In genomic region chr2:104237141-104237540, GRCm38 (mm10) we compare ENCODE assay signal across 29 mouse cellular contexts.
DNase-seq lines count a peak whose midpoint lies in the region; ATAC-seq and TF ChIP-seq lines count a peak whose summit lies in the region.
"Had no signal": no experiment of that assay in that cellular context is flagged by ENCODE, and none has a peak within 500 bp of the region (broad histone marks: within the 10 kb centered on the region; RNA-seq: fewer than 3 reads in every experiment).

No protein-coding gene starts in this region.

- peaks cover 23% of the 10 kb centered on the region for H3K36me3 ChIP-seq in neural tube, embryonic 15.5 days
- H3K36me3 ChIP-seq: embryonic facial prominence, embryonic 12.5 days; embryonic facial prominence, embryonic 15.5 days; G1E; heart, embryonic 10.5 days; heart, embryonic 13.5 days had no signal

- no peak for DNase-seq in frontal cortex, adult 2 months (ENCODE audit: extremely low spot score in 1 of 2, low spot score in 1 of 2)
- no peak for DNase-seq in layer of hippocampus, adult 2 months (ENCODE audit: low spot score in 2 of 2)
- DNase-seq in layer of hippocampus, adult 9-10 months (ENCODE audit: low spot score) = no peak
- DNase-seq in retina, adult 2 months (ENCODE audit: low read depth, low spot score) = peak; percentile 25
- DNase-seq in retina, embryonic 14.5 days (ENCODE audit: low spot score) = no peak
- DNase-seq: adrenal gland, postnatal 10 days; adrenal gland, postnatal 36 days; B cell, adult 2 months; cerebellum, adult 11 months; cerebellum, adult 8-10 months; cerebellum, postnatal 10 days; forebrain, postnatal 0 days; gastrocnemius, postnatal 25 days; heart, adult 2 months; heart, postnatal 14 days; heart, postnatal 4 days had no signal

- H3K4me2 ChIP-seq in neural tube, embryonic 15.5 days = no peak overlapping the region
- H3K4me2 ChIP-seq: embryonic facial prominence, embryonic 12.5 days; embryonic facial prominence, embryonic 15.5 days; heart, embryonic 13.5 days; hindbrain, embryonic 14.5 days had no signal

- H3K9ac ChIP-seq in neural tube, embryonic 15.5 days (replicated peaks) = no peak overlapping the region
- H3K9ac ChIP-seq: embryonic facial prominence, embryonic 12.5 days; embryonic facial prominence, embryonic 15.5 days; forebrain, postnatal 0 days; heart, embryonic 13.5 days; hindbrain, embryonic 14.5 days had no signal

- H3K27ac ChIP-seq in layer of hippocampus, adult 2 months = peak overlapping the region; percentile 46; the same call in 1 of the 2 replicates
- no peak overlapping the region for H3K27ac ChIP-seq in neural tube, embryonic 15.5 days (replicated peaks)
- H3K27ac ChIP-seq: embryonic facial prominence, embryonic 12.5 days; embryonic facial prominence, embryonic 15.5 days; heart, adult 2 months; heart, embryonic 10.5 days; heart, embryonic 13.5 days; hindbrain, embryonic 14.5 days; hindbrain, postnatal 0 days had no signal

- no peaks in the 10 kb centered on the region for H3K9me3 ChIP-seq in neural tube, embryonic 15.5 days (replicated peaks)
- H3K9me3 ChIP-seq: embryonic facial prominence, embryonic 12.5 days; embryonic facial prominence, embryonic 15.5 days; G1E; heart, embryonic 10.5 days; heart, embryonic 13.5 days had no signal

- no peak for TF ChIP-seq CTCF in layer of hippocampus, adult 2 months (conservative IDR thresholded peaks at IDR 0.05)

- 82% methylated on average over 4 of the region's 4 CpGs for WGBS in neural tube, embryonic 15.5 days

- 0 out of 2 replicates have a peak, but pooled peaks cover 13% of the 10 kb centered on the region for H3K4me1 ChIP-seq in neural tube, embryonic 15.5 days
- H3K4me1 ChIP-seq: embryonic facial prominence, embryonic 12.5 days; embryonic facial prominence, embryonic 15.5 days; heart, embryonic 10.5 days; heart, embryonic 13.5 days had no signal

- H3K4me3 ChIP-seq in layer of hippocampus, adult 2 months = no peak overlapping the region
- H3K4me3 ChIP-seq in neural tube, embryonic 15.5 days (replicated peaks) = no peak overlapping the region
- H3K4me3 ChIP-seq: embryonic facial prominence, embryonic 12.5 days; embryonic facial prominence, embryonic 15.5 days; heart, adult 2 months; heart, embryonic 10.5 days; heart, embryonic 13.5 days had no signal

- H3K27me3 ChIP-seq in neural tube, embryonic 15.5 days (replicated peaks) = no peaks in the 10 kb centered on the region
- H3K27me3 ChIP-seq: CH12.LX; embryonic facial prominence, embryonic 12.5 days; embryonic facial prominence, embryonic 15.5 days; heart, embryonic 13.5 days had no signal

- ATAC-seq in frontal cortex, adult (ENCODE audit: low TSS enrichment) = peak; percentile 16; the same call in 1 of the 2 replicates
- ATAC-seq in neural tube, embryonic 15.5 days (ENCODE audit: low FRiP score) = no peak
- ATAC-seq: forebrain, embryonic 14.5 days; forebrain, postnatal 0 days; hindbrain, postnatal 0 days; inflammation-experienced regulatory T-cells, adult 6 months; Patski had no signal
